Mouse (Mus musculus) adrenal gland, adult 8-10 months (tissue): ENCODE measurements at regions not wholly inside any gene's neighbourhood (a gene's known extent, or its start where the extent isn't known, plus 50 kb on each side); places are given as distances from the start of the nearest gene placed in this dataset.

ENCODE experiments used
- DNase-seq: peaks from one replicate; pipeline ENCODE4 v3.0.0; 2022

- DNase-seq, result no peak
These were observed 70.7 kb upstream of the Sfswap start for GRCm38 (mm10) chr5:129430330-129430729.

- no peak for DNase-seq
These were observed 51.0 kb upstream of the Sfswap start for GRCm38 (mm10) chr5:129449931-129450573.
